22 mouse cellular contexts compared by ENCODE assay signal in genomic region chr17:31993354-31993753, GRCm38 (mm10).
"Had no signal": no experiment of that assay in that cellular context is flagged by ENCODE, and none has a peak within 500 bp of the region (broad histone marks: within the 10 kb centered on the region; RNA-seq: fewer than 3 reads in every experiment).

No protein-coding gene starts in this region.

- H3K9me3 ChIP-seq: kidney, embryonic 15.5 days; limb, embryonic 10.5 days; limb, embryonic 13.5 days; liver, embryonic 12.5 days; liver, embryonic 15.5 days; lung, embryonic 15.5 days; megakaryocyte, embryonic 14.5 days; midbrain, embryonic 10.5 days; midbrain, embryonic 13.5 days; neural tube, embryonic 13.5 days; stomach, embryonic 15.5 days had no signal

- H3K27ac ChIP-seq: kidney, embryonic 15.5 days; layer of hippocampus, adult 2 months; limb, embryonic 10.5 days; limb, embryonic 13.5 days; liver, embryonic 12.5 days; liver, embryonic 15.5 days; lung, embryonic 15.5 days; midbrain, embryonic 10.5 days; midbrain, embryonic 13.5 days; neural tube, embryonic 13.5 days; stomach, embryonic 15.5 days had no signal

- H3K9ac ChIP-seq: kidney, embryonic 15.5 days; limb, embryonic 13.5 days; liver, embryonic 12.5 days; liver, embryonic 15.5 days; lung, embryonic 15.5 days; midbrain, embryonic 13.5 days; neural tube, embryonic 13.5 days; stomach, embryonic 15.5 days had no signal

- H3K36me3 ChIP-seq: kidney, embryonic 15.5 days; limb, embryonic 10.5 days; limb, embryonic 13.5 days; liver, embryonic 12.5 days; liver, embryonic 15.5 days; lung, embryonic 15.5 days; midbrain, embryonic 10.5 days; midbrain, embryonic 13.5 days; neural tube, embryonic 13.5 days; stomach, embryonic 15.5 days had no signal

- DNase-seq: kidney, adult 18-20 months; kidney, postnatal 14 days; kidney, postnatal 4 days; layer of hippocampus, adult 9-11 months; liver; lung, adult 18-20 months; lung, postnatal 14 days; thymus, postnatal 36 days had no signal

- H3K4me2 ChIP-seq: kidney, embryonic 15.5 days; limb, embryonic 13.5 days; liver, embryonic 12.5 days; liver, embryonic 15.5 days; lung, embryonic 15.5 days; midbrain, embryonic 13.5 days; neural tube, embryonic 13.5 days; stomach, embryonic 15.5 days had no signal

- ATAC-seq: liver, embryonic 12.5 days; midbrain, embryonic 13.5 days; midbrain, embryonic 16.5 days had no signal

- H3K27me3 ChIP-seq: kidney, embryonic 15.5 days; limb, embryonic 13.5 days; liver, embryonic 12.5 days; liver, embryonic 15.5 days; lung, embryonic 15.5 days; midbrain, embryonic 13.5 days; neural tube, embryonic 13.5 days; stomach, embryonic 15.5 days had no signal

- H3K4me3 ChIP-seq: kidney, embryonic 15.5 days; layer of hippocampus, adult 2 months; limb, embryonic 10.5 days; limb, embryonic 13.5 days; liver, embryonic 12.5 days; liver, embryonic 15.5 days; lung, embryonic 15.5 days; megakaryocyte, embryonic 14.5 days; midbrain, embryonic 10.5 days; midbrain, embryonic 13.5 days; myocyte; neural tube, embryonic 13.5 days; stomach, embryonic 15.5 days had no signal

- H3K4me1 ChIP-seq: kidney, embryonic 15.5 days; limb, embryonic 13.5 days; midbrain, embryonic 10.5 days; midbrain, embryonic 13.5 days; neural tube, embryonic 13.5 days; stomach, embryonic 15.5 days had no signal
